Mouse (Mus musculus) embryonic facial prominence, embryonic 13.5 days (tissue): ENCODE measurements at regions not wholly inside any gene's neighbourhood (a gene's known extent, or its start where the extent isn't known, plus 50 kb on each side); places are given as distances from the start of the nearest gene placed in this dataset.

Source experiments
- ATAC-seq: fragments of 200-750 bp; cut with Nextera tagmentation; 2 replicates; pipeline ENCODE4 v1.8.0; 2017; ENCODE audit warnings: low read depth; ENCODE audit not compliant: insufficient number of reproducible peaks, insufficient read depth, low FRiP score, low TSS enrichment
- H3K27ac ChIP-seq: fragments of 300-500 bp; sonication (generic); 2 replicates; pipeline ENCODE4 v1.5.1; 2015; ENCODE audit warnings: moderate library complexity, mild to moderate bottlenecking, inconsistent platforms
- H3K27me3 ChIP-seq: fragments of 300-500 bp; sonication (generic); 2 replicates; pipeline ENCODE4 v1.6.1; 2015; ENCODE audit warnings: mild to moderate bottlenecking, inconsistent platforms
- H3K36me3 ChIP-seq: fragments of 300-500 bp; sonication (generic); 2 replicates; pipeline ENCODE4 v1.6.1; 2015; ENCODE audit warnings: mild to moderate bottlenecking, inconsistent platforms
- H3K4me1 ChIP-seq: fragments of 300-500 bp; sonication (generic); 2 replicates; pipeline ENCODE4 v1.6.1; 2015; ENCODE audit warnings: inconsistent platforms
- H3K4me2 ChIP-seq: fragments of 300-500 bp; sonication (generic); 2 replicates; pipeline ENCODE4 v1.6.1; 2015; ENCODE audit warnings: moderate library complexity, mild to moderate bottlenecking, inconsistent platforms
- H3K4me3 ChIP-seq: fragments of 300-500 bp; sonication (generic); 2 replicates; pipeline ENCODE4 v1.5.1; 2015; ENCODE audit warnings: mild to moderate bottlenecking, inconsistent platforms
- H3K9ac ChIP-seq: fragments of 300-500 bp; sonication (generic); 2 replicates; pipeline ENCODE4 v1.6.1; 2015; ENCODE audit warnings: mild to moderate bottlenecking, inconsistent platforms
- H3K9me3 ChIP-seq: fragments of 300-500 bp; sonication (generic); 2 replicates; pipeline ENCODE4 v1.6.1; 2016; ENCODE audit warnings: inconsistent platforms
- WGBS: fragments of 180-500 bp; shearing (Covaris S2); methylation state at CpG from one replicate; pipeline ENCODE4 v1.1.7; 2015; ENCODE audit warnings: mixed read lengths; 5-methylcytosine and 5-hydroxymethylcytosine counted together

- WGBS = 65% methylated on average over 4 of the region's 4 CpGs
- H3K36me3 ChIP-seq = no peaks in the 10 kb centered on the region
- H3K27ac ChIP-seq = no peak overlapping the region
- no peak overlapping the region for H3K4me3 ChIP-seq
- no peaks in the 10 kb centered on the region for H3K4me1 ChIP-seq
- no peak for ATAC-seq
- no peak overlapping the region for H3K9ac ChIP-seq
- no peaks in the 10 kb centered on the region for H3K27me3 ChIP-seq
- H3K4me2 ChIP-seq = no peak overlapping the region
- H3K9me3 ChIP-seq = no peaks in the 10 kb centered on the region
Observed at GRCm38 (mm10) chr14:106506921-106507320, 400.9 kb downstream of the Trim52 start.

GRCm38 (mm10) chr14:106518552-106519358 lies 412.8 kb downstream of the Trim52 start:
- H3K9ac ChIP-seq = no peak overlapping the region
- H3K27me3 ChIP-seq = no peaks in the 10 kb centered on the region
- 76% methylated on average over 12 of the region's 12 CpGs for WGBS

GRCm38 (mm10) chr14:106520808-106521207 lies 414.8 kb downstream of the Trim52 start:
- H3K4me3 ChIP-seq = no peak overlapping the region
- 58% methylated on average over 8 of the region's 8 CpGs for WGBS
- no peaks in the 10 kb centered on the region for H3K36me3 ChIP-seq
- no peak overlapping the region for H3K27ac ChIP-seq
- no peaks in the 10 kb centered on the region for H3K9me3 ChIP-seq
- no peaks in the 10 kb centered on the region for H3K27me3 ChIP-seq
- no peaks in the 10 kb centered on the region for H3K4me1 ChIP-seq
- no peak for ATAC-seq
- H3K9ac ChIP-seq = no peak overlapping the region
- no peak overlapping the region for H3K4me2 ChIP-seq

More at GRCm38 (mm10) chr14:106518552-106519358, 412.8 kb downstream of the Trim52 start:
- Histone ChIP-seq H3K4me3 (no peak overlapping the region), H3K9me3 (no peaks in the 10 kb centered on the region), H3K4me2 (no peak overlapping the region), H3K27ac (no peak overlapping the region), H3K4me1 (no peaks in the 10 kb centered on the region), H3K36me3 (no peaks in the 10 kb centered on the region)
- no peak for ATAC-seq

- Histone ChIP-seq H3K4me3 (no peak overlapping the region), H3K27ac (no peak overlapping the region), H3K4me2 (no peak overlapping the region), H3K4me1 (no peaks in the 10 kb centered on the region), H3K36me3 (no peaks in the 10 kb centered on the region), H3K27me3 (no peaks in the 10 kb centered on the region), H3K9ac (no peak overlapping the region), H3K9me3 (no peaks in the 10 kb centered on the region)
- 20% methylated on average over 1 of the region's 1 CpGs for WGBS
- no peak for ATAC-seq
Observed at GRCm38 (mm10) chr14:106550150-106550549, 444.2 kb downstream of the Trim52 start.

- Histone ChIP-seq H3K4me2 (no peak overlapping the region), H3K27me3 (no peaks in the 10 kb centered on the region), H3K4me3 (no peak overlapping the region), H3K4me1 (no peaks in the 10 kb centered on the region), H3K27ac (no peak overlapping the region), H3K9ac (no peak overlapping the region), H3K36me3 (no peaks in the 10 kb centered on the region), H3K9me3 (no peaks in the 10 kb centered on the region)
- WGBS = 66% methylated on average over 2 of the region's 2 CpGs
- ATAC-seq = no peak
Observed at GRCm38 (mm10) chr14:106579281-106579680, 473.3 kb downstream of the Trim52 start.

- WGBS = 77% methylated on average over 6 of the region's 6 CpGs
- Histone ChIP-seq H3K4me3 (no peak overlapping the region), H3K9me3 (no peaks in the 10 kb centered on the region), H3K4me2 (no peak overlapping the region), H3K9ac (no peak overlapping the region), H3K36me3 (no peaks in the 10 kb centered on the region), H3K4me1 (no peaks in the 10 kb centered on the region), H3K27ac (no peak overlapping the region), H3K27me3 (no peaks in the 10 kb centered on the region)
- no peak for ATAC-seq
Observed at GRCm38 (mm10) chr14:106581886-106582285, 475.9 kb downstream of the Trim52 start.

- no peaks in the 10 kb centered on the region for H3K4me1 ChIP-seq
- no peaks in the 10 kb centered on the region for H3K27me3 ChIP-seq
- H3K9me3 ChIP-seq = no peaks in the 10 kb centered on the region
- H3K36me3 ChIP-seq = no peaks in the 10 kb centered on the region
- 84% methylated on average over 9 of the region's 9 CpGs for WGBS
- no peak overlapping the region for H3K4me2 ChIP-seq
- H3K4me3 ChIP-seq = no peak overlapping the region
- no peak overlapping the region for H3K27ac ChIP-seq
- H3K9ac ChIP-seq = no peak overlapping the region
- no peak for ATAC-seq
Observed at GRCm38 (mm10) chr14:106593352-106593751, 487.4 kb downstream of the Trim52 start.

GRCm38 (mm10) chr14:106593980-106594379 lies 488.0 kb downstream of the Trim52 start:
- no peak overlapping the region for H3K9ac ChIP-seq
- H3K27me3 ChIP-seq = no peaks in the 10 kb centered on the region
- ATAC-seq = no peak
- no peaks in the 10 kb centered on the region for H3K9me3 ChIP-seq
- H3K4me1 ChIP-seq = no peaks in the 10 kb centered on the region
- WGBS = 74% methylated on average over 3 of the region's 3 CpGs
- H3K36me3 ChIP-seq = no peaks in the 10 kb centered on the region
- H3K4me3 ChIP-seq = no peak overlapping the region
- H3K27ac ChIP-seq = no peak overlapping the region
- no peak overlapping the region for H3K4me2 ChIP-seq

GRCm38 (mm10) chr14:106607041-106607440 lies 501.0 kb downstream of the Trim52 start:
- 6% methylated on average over 3 of the region's 3 CpGs for WGBS
- ATAC-seq = no peak
- Histone ChIP-seq H3K27ac (no peak overlapping the region), H3K9me3 (no peaks in the 10 kb centered on the region), H3K27me3 (no peaks in the 10 kb centered on the region), H3K36me3 (no peaks in the 10 kb centered on the region), H3K4me2 (no peak overlapping the region), H3K9ac (no peak overlapping the region), H3K4me3 (no peak overlapping the region), H3K4me1 (no peaks in the 10 kb centered on the region; the same call in 1 of the 2 replicates)

- Histone ChIP-seq H3K4me1 (no peaks in the 10 kb centered on the region; the same call in 1 of the 2 replicates), H3K4me3 (no peak overlapping the region), H3K27me3 (no peaks in the 10 kb centered on the region), H3K9ac (no peak overlapping the region; the same call in 1 of the 2 replicates), H3K27ac (no peak overlapping the region), H3K36me3 (no peaks in the 10 kb centered on the region), H3K9me3 (no peaks in the 10 kb centered on the region), H3K4me2 (peak overlapping the region; percentile 20)
- WGBS = 43% methylated on average over 7 of the region's 7 CpGs
- no peak for ATAC-seq
Observed at GRCm38 (mm10) chr14:106608341-106608927, 502.4 kb downstream of the Trim52 start.
